Mouse (Mus musculus): ENCODE measurements around the gene Eef2. TPM values are rescaled to one million over a fixed set of nuclear protein-coding genes. Genes with fewer than 3 reads are reported as not detected.
A peak's percentile ranks its signal among the peaks of the same experiment; 100 is the strongest.

Eef2 gene
- polyA plus RNA-seq, 1 experiment from 2014 or later: 310 TPM

GRCm38 (mm10) chr10:81229735-81230437 is 53.5 kb downstream of the Eef2 start:
- 11% methylated on average over 20 of the region's 20 CpGs for WGBS (ENCODE audit: insufficient replicate concordance)

DNA sequence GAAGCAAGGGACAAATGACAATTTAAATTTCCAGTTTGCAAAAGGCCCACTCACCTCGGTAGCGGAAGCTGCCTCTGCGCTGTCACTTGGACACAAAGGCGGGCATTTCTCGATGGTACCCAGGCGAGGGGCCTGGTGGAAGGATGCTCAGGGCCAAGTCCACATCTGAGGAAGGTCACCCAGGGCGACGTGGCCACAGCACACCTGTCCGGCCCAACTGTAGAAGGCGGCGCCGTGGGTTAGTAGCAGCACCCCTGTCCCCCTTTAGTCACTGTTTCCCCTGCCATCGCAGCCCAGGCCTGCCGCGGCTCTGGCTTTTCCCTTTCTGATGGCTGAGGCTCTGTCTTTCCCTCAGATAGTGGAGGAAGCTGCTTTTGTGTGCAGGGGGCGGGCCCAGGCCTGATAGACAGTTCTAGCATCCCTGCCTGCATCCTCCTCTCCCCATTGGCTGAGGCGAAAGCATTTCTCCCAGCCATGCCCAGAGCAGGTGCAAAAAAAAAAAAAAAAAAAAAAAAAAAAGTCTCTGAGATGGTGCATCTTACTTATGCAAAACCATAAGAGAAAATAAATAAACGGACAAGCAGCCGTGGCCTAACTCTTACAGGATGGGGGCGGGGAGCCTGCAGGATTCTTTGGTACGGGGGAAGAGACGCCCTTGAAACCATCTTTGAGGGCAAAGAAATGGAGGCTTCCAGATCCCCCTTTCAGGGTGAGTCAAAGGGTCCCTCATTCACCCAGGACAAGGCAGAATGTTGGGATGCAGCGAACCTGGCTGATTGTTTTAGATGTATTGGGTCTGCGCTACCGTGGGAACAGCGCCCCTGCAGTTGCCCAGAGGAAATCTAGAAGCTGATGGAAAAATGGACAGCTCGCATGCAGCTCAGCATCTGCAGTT is 54.3 kb downstream of the Eef2 start, which contains the start of gene Atcay:
Gene Atcay (minus strand): TSS at position 396 of the 895 bp plus-strand sequence.
- Histone ChIP-seq H3K4me2 (ENCODE audit: low read depth, low read length) (no peak within 1 kb of the TSS), H3K4me1 (ENCODE audit: insufficient read depth) (peaks cover 13% of the 10 kb centered on the region), H3K27ac (ENCODE audit: low read depth) (no peak within 1 kb of the TSS), H3K4me3 (ENCODE audit: low read depth, low read length) (no peak within 1 kb of the TSS), H3K36me3 (replicated peaks; ENCODE audit: insufficient read depth, low read length) (no peaks in the 10 kb centered on the region), H3K9me3 (ENCODE audit: low read length) (no peaks in the 10 kb centered on the region), H3K27me3 (ENCODE audit: insufficient read depth, low read length) (peaks cover 30% of the 10 kb centered on the region), H3K9ac (replicated peaks) (no peak within 1 kb of the TSS)
- TF ChIP-seq CTCF (IDR thresholded peaks at IDR 0.05; ENCODE audit: low read depth): peak; percentile 60
- no peak for TF ChIP-seq EP300 (IDR thresholded peaks at IDR 0.05; ENCODE audit: low read depth)
- DNase-seq: peak; percentile 22
- WGBS (ENCODE audit: insufficient replicate concordance): 14% methylated on average over 27 of the region's 27 CpGs
- ATAC-seq: no peak

More at GRCm38 (mm10) chr10:81229735-81230437, 53.5 kb downstream of the Eef2 start:
- Histone ChIP-seq H3K9ac (replicated peaks) (no peak overlapping the region), H3K4me2 (ENCODE audit: low read depth, low read length) (no peak overlapping the region), H3K4me3 (ENCODE audit: low read depth, low read length) (no peak overlapping the region), H3K27me3 (ENCODE audit: insufficient read depth, low read length) (peaks cover 30% of the 10 kb centered on the region), H3K36me3 (replicated peaks; ENCODE audit: insufficient read depth, low read length) (no peaks in the 10 kb centered on the region), H3K4me1 (ENCODE audit: insufficient read depth) (peaks cover 13% of the 10 kb centered on the region), H3K9me3 (ENCODE audit: low read length) (no peaks in the 10 kb centered on the region), H3K27ac (ENCODE audit: low read depth) (no peak overlapping the region)
- TF ChIP-seq EP300 (IDR thresholded peaks at IDR 0.05; ENCODE audit: low read depth) (no peak), CTCF (IDR thresholded peaks at IDR 0.05; ENCODE audit: low read depth) (no peak)
- ATAC-seq (no peak), DNase-seq (no peak)

- Histone ChIP-seq H3K4me3 (ENCODE audit: low read depth, low read length) (no peak overlapping the region), H3K4me2 (ENCODE audit: low read depth, low read length) (no peak overlapping the region), H3K27ac (ENCODE audit: low read depth) (no peak overlapping the region), H3K4me1 (ENCODE audit: insufficient read depth) (peaks cover 13% of the 10 kb centered on the region), H3K27me3 (ENCODE audit: insufficient read depth, low read length) (peaks cover 30% of the 10 kb centered on the region), H3K36me3 (replicated peaks; ENCODE audit: insufficient read depth, low read length) (no peaks in the 10 kb centered on the region), H3K9ac (replicated peaks) (no peak overlapping the region), H3K9me3 (ENCODE audit: low read length) (no peaks in the 10 kb centered on the region)
- WGBS (ENCODE audit: insufficient replicate concordance): 53% methylated on average over 7 of the region's 7 CpGs
- DNase-seq (no peak), ATAC-seq (no peak)
- no peak for TF ChIP-seq EP300 (IDR thresholded peaks at IDR 0.05; ENCODE audit: low read depth)
Observed at GRCm38 (mm10) chr10:81231436-81231835, 55.0 kb downstream of the Eef2 start.

Other genes with a start within 250 kb of the Eef2 start
- 17.3 and 18.7 TPM in 2 replicates for gene Gadd45b, start 246.6 kb upstream of the Eef2 start, polyA plus RNA-seq (2015; fragmentation: Nextera tagmentation; extraction: Ambion mirVana)
- 1.3 TPM in 2 replicates for gene Gng7, start 161.7 kb upstream of the Eef2 start, polyA plus RNA-seq (2015; fragmentation: Nextera tagmentation; extraction: Ambion mirVana)
- gene Diras1, start 151.0 kb upstream of the Eef2 start, polyA plus RNA-seq (2015; fragmentation: Nextera tagmentation; extraction: Ambion mirVana): not detected in 2 replicates
- gene Slc39a3, start 139.2 kb upstream of the Eef2 start, polyA plus RNA-seq (2015; fragmentation: Nextera tagmentation; extraction: Ambion mirVana): 4.6 and 4.7 TPM in 2 replicates
- gene Sgta, start 116.5 kb upstream of the Eef2 start, polyA plus RNA-seq (2015; fragmentation: Nextera tagmentation; extraction: Ambion mirVana): 50.2 and 50.6 TPM in 2 replicates
- 7.4 and 8.1 TPM in 2 replicates for gene Thop1, start 106.6 kb upstream of the Eef2 start, polyA plus RNA-seq (2015; fragmentation: Nextera tagmentation; extraction: Ambion mirVana)
- 181 and 183 TPM in 2 replicates for gene Creb3l3, start 77.8 kb upstream of the Eef2 start, polyA plus RNA-seq (2015; fragmentation: Nextera tagmentation; extraction: Ambion mirVana)
- gene Map2k2, start 70.7 kb upstream of the Eef2 start, polyA plus RNA-seq (2015; fragmentation: Nextera tagmentation; extraction: Ambion mirVana): 93.2 and 93.9 TPM in 2 replicates
- gene Zbtb7a, start 41.4 kb upstream of the Eef2 start, polyA plus RNA-seq (2015; fragmentation: Nextera tagmentation; extraction: Ambion mirVana): 29.7 and 33.8 TPM in 2 replicates
- 14.6 and 16.1 TPM in 2 replicates for gene Pias4, start 8.7 kb upstream of the Eef2 start, polyA plus RNA-seq (2015; fragmentation: Nextera tagmentation; extraction: Ambion mirVana)
- 15.3 and 17.2 TPM in 2 replicates for gene Dapk3, start 6.4 kb downstream of the Eef2 start, polyA plus RNA-seq (2015; fragmentation: Nextera tagmentation; extraction: Ambion mirVana)
- not detected in 2 replicates for gene 4930442H23Rik, start 7.2 kb downstream of the Eef2 start, polyA plus RNA-seq (2015; fragmentation: Nextera tagmentation; extraction: Ambion mirVana)
- gene Nmrk2, start 25.4 kb downstream of the Eef2 start, polyA plus RNA-seq (2015; fragmentation: Nextera tagmentation; extraction: Ambion mirVana): not detected in 2 replicates
- gene Atcay, start 54.2 kb downstream of the Eef2 start, polyA plus RNA-seq (2015; fragmentation: Nextera tagmentation; extraction: Ambion mirVana): not detected in 2 replicates
- 0.09 and 0.61 TPM in 2 replicates for gene Zfr2, start 56.5 kb downstream of the Eef2 start, polyA plus RNA-seq (2015; fragmentation: Nextera tagmentation; extraction: Ambion mirVana)
- gene Matk, start 76.3 kb downstream of the Eef2 start, polyA plus RNA-seq (2015; fragmentation: Nextera tagmentation; extraction: Ambion mirVana): 1.7 TPM in 2 replicates
- 110 and 112 TPM in 2 replicates for gene Mrpl54, start 90.3 kb downstream of the Eef2 start, polyA plus RNA-seq (2015; fragmentation: Nextera tagmentation; extraction: Ambion mirVana)
- gene Apba3, start 90.3 kb downstream of the Eef2 start, polyA plus RNA-seq (2015; fragmentation: Nextera tagmentation; extraction: Ambion mirVana): 21.1 and 23.2 TPM in 2 replicates
- gene Tjp3, start 115.0 kb downstream of the Eef2 start, polyA plus RNA-seq (2015; fragmentation: Nextera tagmentation; extraction: Ambion mirVana): 1.7 and 1.8 TPM in 2 replicates
- 8.8 and 9.7 TPM in 2 replicates for gene Pip5k1c, start 116.3 kb downstream of the Eef2 start, polyA plus RNA-seq (2015; fragmentation: Nextera tagmentation; extraction: Ambion mirVana)
- 12.4 and 12.9 TPM in 2 replicates for gene Cactin, start 144.5 kb downstream of the Eef2 start, polyA plus RNA-seq (2015; fragmentation: Nextera tagmentation; extraction: Ambion mirVana)
- 5.2 and 5.4 TPM in 2 replicates for gene Tbxa2r, start 152.1 kb downstream of the Eef2 start, polyA plus RNA-seq (2015; fragmentation: Nextera tagmentation; extraction: Ambion mirVana)
- 0.02 and 0.08 TPM in 2 replicates for gene Gipc3, start 166.6 kb downstream of the Eef2 start, polyA plus RNA-seq (2015; fragmentation: Nextera tagmentation; extraction: Ambion mirVana)
- gene Hmg20b, start 173.8 kb downstream of the Eef2 start, polyA plus RNA-seq (2015; fragmentation: Nextera tagmentation; extraction: Ambion mirVana): 26.4 and 27.1 TPM in 2 replicates
- 6.8 and 7.9 TPM in 2 replicates for gene Mfsd12, start 180.9 kb downstream of the Eef2 start, polyA plus RNA-seq (2015; fragmentation: Nextera tagmentation; extraction: Ambion mirVana)
- gene 4930404N11Rik, start 189.2 kb downstream of the Eef2 start, polyA plus RNA-seq (2015; fragmentation: Nextera tagmentation; extraction: Ambion mirVana): 0.71 and 0.94 TPM in 2 replicates
- gene Fzr1, start 201.9 kb downstream of the Eef2 start, polyA plus RNA-seq (2015; fragmentation: Nextera tagmentation; extraction: Ambion mirVana): 69.7 and 74.6 TPM in 2 replicates
- 39.3 and 42.1 TPM in 2 replicates for gene Dohh, start 207.8 kb downstream of the Eef2 start, polyA plus RNA-seq (2015; fragmentation: Nextera tagmentation; extraction: Ambion mirVana)
- 0.40 and 0.70 TPM in 2 replicates for gene Gm48551, start 207.8 kb downstream of the Eef2 start, polyA plus RNA-seq (2015; fragmentation: Nextera tagmentation; extraction: Ambion mirVana)
- not detected in 2 replicates for gene Gm48552, start 212.4 kb downstream of the Eef2 start, polyA plus RNA-seq (2015; fragmentation: Nextera tagmentation; extraction: Ambion mirVana)
- gene Smim24, start 216.4 kb downstream of the Eef2 start, polyA plus RNA-seq (2015; fragmentation: Nextera tagmentation; extraction: Ambion mirVana): 1.7 and 2.0 TPM in 2 replicates

Data from liver, postnatal 0 days (tissue).